Mouse (Mus musculus) heart, postnatal 0 days (tissue): ENCODE data around the gene Thap3.

Experiments used
- CTCF ChIP-seq: IDR thresholded peaks from 2 replicates; pipeline ENCODE4 v1.5.1; 2016; ENCODE audit warnings: antibody characterized with exemption, control low read depth, low read depth
- EP300 ChIP-seq: IDR thresholded peaks from 2 replicates; pipeline ENCODE4 v1.6.1; 2016; ENCODE audit warnings: antibody characterized with exemption, low read depth

DNA sequence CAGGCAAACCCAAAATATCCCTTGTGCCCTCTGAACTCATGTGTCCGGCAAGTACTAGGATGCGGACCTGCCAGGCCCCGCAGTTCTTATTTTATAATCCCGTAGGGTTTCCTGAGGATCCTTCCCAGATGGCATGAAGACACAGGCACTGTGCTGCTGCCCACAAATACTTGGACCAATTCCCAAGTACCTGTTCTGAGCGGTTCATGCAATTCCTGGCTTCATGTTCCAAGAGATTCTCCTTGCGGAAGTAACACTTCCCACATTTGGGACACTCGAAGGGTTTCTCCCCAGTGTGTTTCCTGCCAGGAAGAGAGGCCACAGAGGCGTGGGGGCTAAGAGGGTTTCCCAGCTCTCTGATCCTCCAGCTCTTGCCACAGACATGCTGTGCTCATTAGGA lies 33.7 kb upstream of the Thap3 start:
- TF ChIP-seq CTCF (no peak), EP300 (no peak)
